Mouse (Mus musculus) thymus, adult 2 months (tissue): ENCODE measurements around the gene Osbpl3. TPM values are rescaled to one million over a fixed set of nuclear protein-coding genes. Genes with fewer than 3 reads are reported as not detected.

Source experiments
- DNase-seq: peaks from one replicate; pipeline ENCODE4 v3.0.0; 2021
- H3K27ac ChIP-seq: fragments of 200-500 bp; 2 replicates; pipeline ENCODE4 v1.5.1; 2012; ENCODE audit warnings: low read length, control low read depth; ENCODE audit not compliant: control insufficient read depth, insufficient read depth
- H3K27me3 ChIP-seq: fragments of 200-500 bp; 2 replicates; pipeline ENCODE4 v1.6.1; 2012; ENCODE audit warnings: mild to moderate bottlenecking, low read length, moderate library complexity, mixed read lengths; ENCODE audit not compliant: control insufficient read depth, insufficient read depth
- H3K36me3 ChIP-seq: fragments of 200-500 bp; 2 replicates; pipeline ENCODE4 v1.6.1; 2012; ENCODE audit warnings: mild to moderate bottlenecking, low read length, moderate library complexity; ENCODE audit not compliant: control insufficient read depth, insufficient read depth
- H3K4me1 ChIP-seq: fragments of 200-500 bp; replicated peaks from 2 replicates; pipeline ENCODE4 v1.6.1; 2012; ENCODE audit warnings: low read length; ENCODE audit not compliant: control insufficient read depth, insufficient read depth
- H3K4me3 ChIP-seq: fragments of 200-500 bp; 2 replicates; pipeline ENCODE4 v1.5.1; 2012; ENCODE audit warnings: mild to moderate bottlenecking, low read length, control low read depth, moderate library complexity; ENCODE audit not compliant: control insufficient read depth, insufficient read depth
- CTCF ChIP-seq: fragments of 200-500 bp; IDR thresholded peaks from 2 replicates; pipeline ENCODE4 v1.5.1; 2012; ENCODE audit warnings: mild to moderate bottlenecking, control low read depth, low read length, moderate library complexity, borderline replicate concordance; ENCODE audit not compliant: control insufficient read depth, poor library complexity, insufficient read depth; ENCODE audit errors: extremely low read depth
- POLR2A ChIP-seq: fragments of 200-500 bp; IDR thresholded peaks from 2 replicates; pipeline ENCODE4 v1.6.1; 2012; ENCODE audit warnings: mild to moderate bottlenecking, low read length, control low read depth, moderate library complexity; ENCODE audit not compliant: control insufficient read depth, poor library complexity, insufficient read depth; ENCODE audit errors: extremely low read depth
- WGBS: fragments of 180-500 bp; shearing (Covaris S2); methylation state at CpG from one replicate; pipeline ENCODE4 v1.1.7; 2018; 5-methylcytosine and 5-hydroxymethylcytosine counted together
- polyA plus RNA-seq: library from polyadenylated mRNA; depleted of rRNA; stranded (reverse); fragments of >200 nt; gene quantifications from 2 replicates; pipeline ENCODE4 v1.2.3, GENCODE M21; 2012

Osbpl3 gene
- polyA plus RNA-seq, 1 experiment, result 6.7 TPM

DNA sequence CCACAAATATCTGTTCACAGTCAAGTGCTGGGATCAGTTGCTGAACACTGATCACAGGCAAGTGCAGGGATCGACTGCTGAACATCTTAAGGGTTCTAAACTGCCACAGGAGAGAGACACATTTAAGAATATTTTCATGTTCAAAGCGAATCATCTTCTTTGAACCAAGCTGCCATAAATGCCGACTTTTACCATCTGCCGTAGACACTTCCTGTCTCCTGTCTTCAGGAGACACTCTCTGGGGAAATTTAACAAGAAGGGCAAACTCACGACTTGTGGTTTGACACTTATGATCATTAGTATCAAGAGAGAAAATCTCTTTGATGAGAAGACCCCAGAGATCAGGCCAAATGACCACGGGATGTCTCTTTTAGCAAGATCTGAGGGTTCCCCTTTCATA is 134.3 kb downstream of the Osbpl3 start:
- no peaks in the 10 kb centered on the region for H3K27me3 ChIP-seq
- H3K4me3 ChIP-seq, result no peak overlapping the region
- peaks cover 19% of the 10 kb centered on the region for H3K4me1 ChIP-seq
- H3K27ac ChIP-seq, result no peak overlapping the region; the same call in 1 of the 2 replicates
- peak; percentile 13 for DNase-seq
- WGBS, result 9% methylated on average over 6 of the region's 6 CpGs
- H3K36me3 ChIP-seq, result no peaks in the 10 kb centered on the region
- no peak for TF ChIP-seq POLR2A

GRCm38 (mm10) chr6:50318590-50319172 is 137.3 kb downstream of the Osbpl3 start:
- H3K36me3 ChIP-seq, result no peaks in the 10 kb centered on the region
- no peaks in the 10 kb centered on the region for H3K27me3 ChIP-seq
- no peak for DNase-seq
- peaks cover 14% of the 10 kb centered on the region for H3K4me1 ChIP-seq
- TF ChIP-seq CTCF, result no peak
- no peak for TF ChIP-seq POLR2A
- 91% methylated on average over 7 of the region's 7 CpGs for WGBS
- no peak overlapping the region for H3K4me3 ChIP-seq
- H3K27ac ChIP-seq, result no peak overlapping the region

DNA sequence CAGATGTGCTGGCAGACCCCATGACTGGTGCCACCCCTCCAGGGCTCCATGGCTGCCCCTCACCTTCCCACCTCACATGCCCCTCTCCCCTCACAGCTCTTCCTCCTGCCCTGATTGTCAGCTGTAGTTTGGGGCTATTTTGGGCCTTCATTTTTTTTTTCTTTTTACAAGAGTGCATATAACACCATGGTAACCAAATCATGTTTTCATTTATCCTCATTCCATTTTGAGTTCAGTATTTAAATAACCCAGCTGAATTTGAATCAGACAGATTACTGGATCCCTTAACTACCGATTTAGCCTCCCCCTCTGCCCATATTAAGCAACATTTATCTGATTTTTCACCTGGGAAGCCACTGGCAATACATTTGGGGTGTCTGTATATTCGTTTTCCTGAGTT is 137.9 kb downstream of the Osbpl3 start:
- no peaks in the 10 kb centered on the region for H3K27me3 ChIP-seq
- H3K36me3 ChIP-seq, result no peaks in the 10 kb centered on the region
- WGBS, result 86% methylated on average over 2 of the region's 2 CpGs
- no peak overlapping the region for H3K27ac ChIP-seq
- no peak for TF ChIP-seq CTCF
- TF ChIP-seq POLR2A, result no peak
- no peak overlapping the region for H3K4me3 ChIP-seq
- H3K4me1 ChIP-seq, result peaks cover 14% of the 10 kb centered on the region
- DNase-seq, result no peak

DNA sequence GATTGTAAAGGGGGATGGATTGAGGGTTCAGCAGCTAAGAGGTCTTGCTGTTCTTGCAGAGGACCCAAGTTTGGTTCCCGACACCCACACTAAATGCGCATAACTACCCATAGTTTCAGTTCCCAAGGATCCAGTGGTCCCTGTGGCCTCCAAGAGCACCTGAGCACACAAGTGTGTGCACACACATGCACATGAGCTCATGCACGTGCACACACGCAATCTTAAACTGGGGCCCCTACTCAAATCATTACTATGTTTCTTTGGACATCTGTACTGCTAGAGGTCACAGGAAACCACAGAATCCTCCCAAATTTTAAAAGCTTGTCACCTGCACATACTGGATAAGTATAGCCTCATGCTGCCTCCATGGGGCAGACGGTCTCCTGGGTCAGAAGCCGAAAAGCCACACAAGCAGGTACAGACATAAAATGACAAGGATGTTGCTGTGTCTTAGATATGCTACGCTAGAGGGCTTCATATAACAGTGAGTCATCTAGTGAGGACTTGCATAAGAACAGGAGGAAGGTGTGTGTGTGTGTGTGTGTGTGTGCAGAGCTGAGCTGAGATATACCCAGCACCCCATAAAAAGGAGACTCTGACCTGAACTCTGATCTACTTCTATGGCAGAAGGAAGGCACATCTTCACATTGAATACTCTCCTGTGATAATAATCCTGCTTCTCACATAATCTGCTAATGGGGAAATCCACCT is 139.1 kb downstream of the Osbpl3 start:
- Histone ChIP-seq H3K4me3 (no peak overlapping the region), H3K27me3 (no peaks in the 10 kb centered on the region), H3K4me1 (peaks cover 8% of the 10 kb centered on the region), H3K36me3 (no peaks in the 10 kb centered on the region), H3K27ac (no peak overlapping the region)
- TF ChIP-seq CTCF (no peak), POLR2A (no peak)
- no peak for DNase-seq
- WGBS, result 88% methylated on average over 7 of the region's 7 CpGs

DNA sequence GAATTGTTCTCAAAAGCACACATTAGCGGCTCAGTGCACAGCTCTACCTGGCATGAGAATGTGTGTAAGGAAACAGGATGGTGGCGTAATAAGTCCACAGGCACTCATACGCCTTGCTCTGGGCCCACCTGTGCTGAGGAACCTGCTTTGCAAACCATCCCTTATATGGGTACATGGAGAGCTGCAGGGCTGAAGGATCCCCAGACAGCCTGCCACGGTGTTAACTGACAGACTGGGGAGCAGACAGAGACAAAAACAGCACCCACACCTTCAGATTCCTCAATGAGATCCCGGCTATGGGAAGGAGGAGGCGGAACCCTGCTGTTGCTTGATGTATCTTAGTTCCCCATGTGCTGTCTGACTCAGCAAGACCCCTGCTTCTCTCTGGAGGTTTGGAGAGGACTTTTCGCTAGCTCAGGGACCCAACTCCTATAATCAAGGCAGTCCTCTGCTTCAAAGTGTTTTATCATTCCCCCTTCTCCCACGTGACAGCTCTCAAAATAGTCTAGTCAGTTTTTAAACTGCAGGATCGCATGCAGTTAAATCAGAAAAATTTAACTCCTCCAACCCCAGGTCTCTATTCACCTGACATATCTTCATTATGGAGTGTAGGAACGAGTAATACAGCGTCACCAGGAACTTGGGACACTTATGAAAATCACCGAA is 141.5 kb downstream of the Osbpl3 start:
- H3K4me3 ChIP-seq, result no peak overlapping the region
- whole genome bisulfite sequencing, result 89% methylated on average over 12 of the region's 12 CpGs
- no peaks in the 10 kb centered on the region for H3K27me3 ChIP-seq
- no peak for TF ChIP-seq POLR2A
- no peak for TF ChIP-seq CTCF
- DNase-seq, result no peak
- no peaks in the 10 kb centered on the region for H3K36me3 ChIP-seq
- no peak overlapping the region for H3K27ac ChIP-seq
- H3K4me1 ChIP-seq, result no peaks in the 10 kb centered on the region

DNA sequence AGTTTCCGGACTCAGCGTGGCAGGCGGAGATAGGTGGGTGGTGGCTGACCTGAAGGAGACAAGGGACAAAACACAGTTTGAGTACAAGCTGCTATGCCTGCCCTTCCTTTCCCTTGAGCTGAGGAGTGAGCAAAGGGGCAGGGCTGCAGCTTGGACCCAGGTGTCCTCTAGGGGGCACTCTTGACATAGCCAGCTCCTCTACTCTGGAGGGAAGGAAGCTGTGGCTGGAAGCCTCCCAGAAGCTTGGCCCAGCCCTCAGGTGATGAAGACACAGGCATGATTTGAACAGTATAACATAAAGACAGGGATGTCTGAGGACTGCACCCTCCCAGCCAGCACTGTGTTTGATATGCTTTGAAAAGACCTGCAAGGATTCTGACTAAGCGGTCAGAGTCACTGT is 143.4 kb downstream of the Osbpl3 start:
- WGBS, result 61% methylated on average over 4 of the region's 4 CpGs
- H3K36me3 ChIP-seq, result no peaks in the 10 kb centered on the region
- H3K4me1 ChIP-seq, result no peaks in the 10 kb centered on the region
- TF ChIP-seq CTCF (peak; percentile 92), POLR2A (no peak)
- no peak overlapping the region for H3K27ac ChIP-seq
- H3K4me3 ChIP-seq, result no peak overlapping the region
- no peaks in the 10 kb centered on the region for H3K27me3 ChIP-seq
- peak; percentile 85 for DNase-seq

- no peaks in the 10 kb centered on the region for H3K36me3 ChIP-seq
- TF ChIP-seq CTCF (no peak), POLR2A (no peak)
- no peak overlapping the region for H3K4me3 ChIP-seq
- no peak overlapping the region for H3K27ac ChIP-seq
- no peaks in the 10 kb centered on the region for H3K27me3 ChIP-seq
- no peaks in the 10 kb centered on the region for H3K4me1 ChIP-seq
- 78% methylated on average over 6 of the region's 6 CpGs for WGBS
- peak; percentile 40 for DNase-seq
Observed at GRCm38 (mm10) chr6:50309019-50309418, 147.0 kb downstream of the Osbpl3 start.
